Mouse (Mus musculus) heart, adult 11 months (tissue): ENCODE measurements around the gene Adk.

Source experiments
- DNase-seq: peaks from one replicate; pipeline ENCODE4 v3.0.0; 2022

Gene Adk

GRCm38 (mm10) chr14:21052112-21052780 lies at the start of gene Adk, which contains the start of gene Ap3m1:
Gene Adk, plus strand, starts transcription at chr14:21052574.
Gene Ap3m1, minus strand, starts transcription at chr14:21052508.
- DNase-seq: peak; percentile 100

GRCm38 (mm10) chr14:21013800-21014334 lies 38.5 kb upstream of the Adk start:
- no peak for DNase-seq

- DNase-seq: peak; percentile 70
Observed at GRCm38 (mm10) chr14:21017871-21018270, 34.5 kb upstream of the Adk start.

- no peak for DNase-seq
Observed at GRCm38 (mm10) chr14:21018977-21019376, 33.4 kb upstream of the Adk start.

- DNase-seq: no peak
Observed at GRCm38 (mm10) chr14:21020435-21020834, 31.9 kb upstream of the Adk start.

- DNase-seq: peak; percentile 88
Observed at GRCm38 (mm10) chr14:21027542-21027941, 24.8 kb upstream of the Adk start.

DNA sequence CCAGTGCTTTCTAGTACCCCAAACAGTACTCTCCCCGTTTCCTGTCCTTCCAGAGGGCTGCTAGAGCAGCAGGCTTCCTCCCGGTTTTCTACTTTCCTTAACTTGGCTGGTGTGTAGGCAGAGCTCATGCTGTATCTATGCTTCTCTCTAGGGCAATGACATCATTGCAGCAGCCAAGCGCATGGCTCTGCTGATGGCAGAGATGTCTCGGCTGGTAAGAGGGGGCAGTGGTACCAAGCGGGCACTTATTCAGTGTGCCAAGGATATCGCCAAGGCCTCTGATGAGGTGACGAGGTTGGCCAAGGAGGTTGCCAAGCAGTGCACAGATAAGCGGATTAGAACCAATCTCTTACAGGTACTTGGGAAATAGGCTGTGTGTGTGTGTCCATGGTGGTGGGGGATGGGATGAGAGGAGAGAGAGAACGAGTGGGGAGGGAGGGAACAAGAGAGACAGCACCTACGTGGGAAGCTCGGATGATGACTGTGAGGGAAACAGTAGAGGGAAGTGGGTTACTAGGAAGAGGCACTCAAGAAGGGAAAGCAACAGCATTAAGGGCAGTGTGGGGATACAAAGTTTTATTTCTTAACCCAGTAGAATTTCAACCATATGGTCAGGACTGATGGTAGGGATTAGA lies 23.2 kb upstream of the Adk start:
- peak; percentile 91 for DNase-seq

DNA sequence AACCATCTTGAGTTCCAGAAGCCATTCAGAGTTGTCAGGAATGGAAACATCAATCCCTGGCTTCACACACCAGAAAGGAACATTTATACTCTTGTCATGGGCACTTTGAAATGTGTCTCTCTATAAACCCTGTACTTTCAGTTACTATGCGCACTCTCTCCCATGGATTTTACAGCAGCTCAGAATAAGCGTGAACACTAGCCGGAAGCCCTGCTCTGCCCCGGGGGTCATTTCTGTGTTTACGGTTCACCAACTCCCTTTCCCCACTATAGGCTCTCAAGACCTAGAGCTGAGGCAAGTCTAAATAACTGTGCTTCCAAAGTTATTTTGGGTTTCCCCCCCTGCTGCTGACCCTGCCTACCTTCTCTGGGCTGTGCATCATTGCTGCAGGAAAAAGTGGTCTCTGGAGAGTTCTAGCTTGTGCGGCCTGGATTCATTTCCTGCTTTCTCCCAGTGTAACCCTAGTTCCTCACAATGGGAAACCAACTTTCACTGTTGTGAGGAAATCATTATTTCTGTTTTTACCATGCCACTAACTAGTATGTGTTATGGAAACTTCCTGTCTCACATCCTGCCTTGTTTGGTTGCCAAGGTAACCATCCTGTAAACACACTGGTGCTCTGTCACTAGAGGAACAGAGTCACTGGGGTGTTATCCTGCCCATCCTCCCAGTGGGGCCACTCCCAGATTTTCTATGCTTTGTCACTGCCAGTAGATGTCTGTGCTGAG lies 20.4 kb upstream of the Adk start:
- DNase-seq: peak; percentile 99

DNA sequence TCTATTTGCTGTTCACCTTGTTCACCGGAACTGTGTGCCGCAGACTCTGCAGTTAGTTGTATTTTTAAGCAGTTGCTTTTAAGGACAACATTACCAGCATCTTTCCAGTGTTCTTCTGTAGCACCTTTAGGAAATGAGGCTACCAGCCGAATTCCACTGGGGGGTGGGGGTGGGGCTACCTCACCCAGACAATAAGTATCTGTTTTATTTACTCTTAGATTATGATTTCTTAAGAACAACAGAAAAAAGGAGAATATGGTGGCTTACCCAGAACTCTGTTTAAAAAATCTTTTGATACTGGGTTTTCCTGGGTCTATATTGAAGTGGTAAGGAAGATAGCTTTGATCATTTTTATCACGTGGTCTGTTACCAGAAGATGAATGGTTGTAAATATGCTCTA lies 18.1 kb upstream of the Adk start:
- no peak for DNase-seq

DNA sequence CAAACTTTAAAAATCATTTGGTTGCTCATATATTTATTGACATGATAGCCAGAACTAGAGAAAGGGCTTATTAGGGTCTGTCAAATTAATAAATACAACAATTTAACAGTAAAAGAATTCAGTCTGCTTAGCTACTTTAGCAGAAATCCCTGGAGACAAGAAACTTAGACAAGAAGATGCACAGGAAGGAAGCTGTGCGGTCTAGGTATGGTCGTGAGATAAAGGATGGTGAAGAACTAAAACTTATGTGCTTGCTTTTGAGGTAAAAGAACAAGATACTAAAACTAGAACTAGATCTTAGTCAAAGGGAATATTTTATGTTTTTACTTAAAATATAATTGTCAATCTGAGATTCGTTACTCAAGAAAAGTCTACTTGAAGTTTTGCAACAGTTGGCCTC lies 17.6 kb upstream of the Adk start:
- no peak for DNase-seq

DNA sequence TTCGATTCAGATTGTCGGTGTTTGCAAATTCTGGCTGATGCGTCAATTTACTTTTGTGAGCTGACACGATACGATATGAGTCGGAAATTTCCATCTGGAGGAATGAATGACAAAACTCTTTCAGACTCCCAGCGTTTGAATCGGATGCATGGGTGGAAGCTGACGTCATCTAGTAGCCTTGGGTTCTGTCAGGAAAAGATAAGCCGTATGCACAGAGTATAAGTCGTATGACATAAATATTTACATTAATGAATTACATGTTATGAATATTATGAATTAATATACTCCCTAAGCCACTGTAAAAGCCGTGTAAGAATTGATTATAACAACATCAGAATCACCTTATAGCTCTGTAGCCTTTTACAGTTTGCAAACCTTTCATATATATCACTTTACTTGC lies 13.3 kb upstream of the Adk start:
- DNase-seq: peak; percentile 52

GRCm38 (mm10) chr14:21039623-21040022 lies 12.8 kb upstream of the Adk start:
- DNase-seq: peak; percentile 61

DNA sequence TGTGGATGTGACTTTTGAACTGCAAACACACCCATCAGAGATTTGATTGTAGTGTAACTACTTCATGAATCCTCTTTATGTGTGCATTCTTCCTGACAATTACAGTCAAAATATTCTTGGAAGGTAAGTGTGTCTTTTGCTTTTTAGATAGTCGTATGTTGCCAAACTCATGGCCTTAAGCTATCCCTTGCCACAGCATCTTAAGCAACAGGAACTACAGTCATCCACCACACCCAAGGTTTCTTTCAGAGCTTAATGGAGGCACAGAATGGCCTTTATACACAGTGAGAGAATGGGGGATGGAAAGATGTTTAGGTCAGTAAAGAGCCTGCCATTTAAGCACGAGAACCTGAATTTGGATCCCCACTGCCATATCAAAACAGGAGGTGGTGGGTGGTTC lies 4.5 kb upstream of the Adk start:
- DNase-seq: no peak

- DNase-seq: peak; percentile 92
Observed at GRCm38 (mm10) chr14:21048879-21049278, 3.5 kb upstream of the Adk start.

GRCm38 (mm10) chr14:21050734-21051133 lies 1.6 kb upstream of the Adk start:
- DNase-seq: peak; percentile 84

- no peak for DNase-seq
Observed at GRCm38 (mm10) chr14:21051380-21052111, 828 bp upstream of the Adk start.

DNA sequence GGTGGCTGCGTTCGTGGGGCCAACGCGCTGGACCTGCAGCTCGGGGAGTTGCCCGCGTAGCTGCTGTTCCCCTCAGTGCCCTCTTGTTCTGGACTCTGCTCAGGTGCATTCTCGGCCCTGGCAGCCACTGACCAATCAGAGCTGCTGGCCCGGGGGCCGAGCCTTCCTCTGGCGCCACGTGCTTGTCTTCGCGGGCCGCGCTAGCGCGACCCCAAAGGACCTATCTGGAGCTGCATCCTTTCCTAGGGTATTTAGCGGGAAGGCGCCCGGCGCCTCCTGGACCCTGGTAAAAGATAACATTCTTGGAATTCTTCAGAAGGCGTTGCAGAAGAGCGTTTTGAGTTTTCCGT lies 382 bp downstream of the Adk start:
- peak; percentile 99 for DNase-seq

DNA sequence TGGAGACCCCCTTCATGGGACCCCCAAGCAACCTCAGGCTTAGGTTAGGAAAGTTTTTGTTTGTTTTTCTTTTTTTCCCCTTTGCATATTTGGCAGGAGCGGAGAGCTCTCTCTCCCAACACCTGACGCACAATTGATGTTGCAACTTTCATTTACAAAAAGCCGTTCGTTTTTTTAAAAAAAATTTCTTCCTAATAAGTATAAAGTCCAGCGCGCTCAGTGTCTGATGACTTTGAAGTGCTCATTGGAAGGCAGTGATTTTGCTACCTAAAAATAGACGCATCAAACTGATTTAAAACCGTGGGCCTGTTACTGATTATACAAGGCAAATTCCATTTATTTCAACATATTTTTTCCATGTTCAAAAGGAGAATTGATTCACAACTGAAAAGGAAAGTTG lies 777 bp downstream of the Adk start:
- DNase-seq: no peak

DNA sequence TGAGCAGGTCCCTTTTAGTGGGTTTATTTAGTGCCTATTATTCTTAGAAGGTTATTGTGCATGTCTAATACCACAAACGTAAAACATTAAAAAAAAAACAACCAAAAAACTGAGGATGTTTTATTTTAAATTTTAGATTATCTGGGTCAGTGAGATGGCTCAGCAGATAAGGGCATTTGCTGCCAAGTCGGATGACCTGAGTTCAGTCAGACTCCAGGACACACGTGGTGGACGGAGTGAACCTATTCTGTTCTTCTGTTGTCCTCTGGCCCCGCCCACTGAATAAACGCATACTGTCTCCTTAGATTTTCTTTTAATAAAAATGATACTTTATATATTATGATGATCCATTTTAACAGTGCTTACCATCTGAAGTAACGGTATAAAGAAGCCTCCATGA lies 1.2 kb downstream of the Adk start:
- DNase-seq: peak; percentile 93

GRCm38 (mm10) chr14:21058972-21059371 lies 6.6 kb downstream of the Adk start:
- DNase-seq: peak; percentile 93

DNA sequence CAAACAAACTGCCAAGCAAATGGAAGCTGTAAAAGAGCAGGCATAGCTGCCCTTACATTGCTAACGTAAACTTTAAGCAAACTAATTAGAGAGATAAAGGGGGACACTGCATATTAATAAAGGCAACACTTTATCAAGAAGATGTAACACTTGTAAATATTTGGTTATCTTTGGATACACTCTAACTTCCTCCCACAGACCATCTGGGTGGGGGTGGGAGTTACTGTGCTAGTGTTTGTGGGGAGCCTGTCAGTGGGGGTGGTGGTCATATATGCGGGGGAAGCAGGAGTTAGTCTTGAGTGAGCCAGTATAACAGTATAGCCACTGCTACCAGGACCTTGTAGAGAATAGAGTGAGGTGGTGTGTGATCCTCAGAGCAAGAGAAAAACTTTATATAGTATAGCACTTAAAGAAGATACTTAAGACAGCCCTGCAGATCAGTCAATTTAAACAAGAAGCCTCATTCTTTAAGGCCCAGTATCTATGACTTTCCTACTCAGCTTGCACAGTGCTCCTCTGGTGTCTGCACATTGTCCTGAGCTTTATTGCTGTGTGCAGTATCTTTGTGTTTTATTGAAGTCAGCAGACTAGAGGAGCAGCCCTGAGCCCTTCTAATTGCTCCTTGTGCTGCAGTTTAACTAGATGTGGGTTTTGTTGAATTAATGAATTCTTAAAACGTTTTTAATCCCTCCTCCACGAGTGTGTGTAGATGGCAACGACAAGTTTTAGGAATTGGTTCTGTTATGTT lies 10.6 kb downstream of the Adk start:
- peak; percentile 68 for DNase-seq

DNA sequence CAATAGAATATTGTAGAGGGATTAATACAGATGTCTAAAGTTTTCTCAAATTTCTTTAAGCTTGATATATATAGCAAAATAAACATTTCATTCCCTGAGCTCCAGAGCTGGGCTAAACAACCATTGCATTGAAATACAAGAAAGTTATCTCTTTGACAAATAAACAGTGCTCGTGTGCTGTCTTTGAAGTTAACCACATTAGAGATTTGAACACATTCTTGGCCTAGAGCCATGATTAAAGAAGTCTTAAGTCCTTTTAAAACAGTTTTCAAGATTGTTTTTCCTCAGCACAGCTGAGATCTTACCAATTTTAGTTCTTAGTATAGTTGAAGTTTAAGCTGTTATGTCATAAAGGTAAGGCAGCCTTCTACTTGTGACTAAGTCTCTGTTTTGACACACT lies 11.9 kb downstream of the Adk start:
- DNase-seq: no peak
